Mouse (Mus musculus): ENCODE data around the gene Arrb2. TPM values are rescaled to one million over a fixed set of nuclear protein-coding genes. Genes with fewer than 3 reads are reported as not detected.

Arrb2 gene
- 79.9 TPM for polyA plus RNA-seq (2015; fragmentation: Illumina TruSeq; extraction: RNeasy Lipid Tissue Mini Kit (QIAGEN cat#74804); ENCODE audit: low read depth, low replicate concordance)

GRCm38 (mm10) chr11:70432048-70432894, at the start of gene Arrb2:
Gene Arrb2 (plus strand): TSS chr11:70432635.

GRCm38 (mm10) chr11:70409594-70410296, 22.7 kb upstream of the Arrb2 start, which contains the start of gene Pelp1:
Gene Pelp1 (minus strand): TSS chr11:70410031.

GRCm38 (mm10) chr11:70451797-70452498, 19.5 kb downstream of the Arrb2 start, which contains the start of gene Med11:
Gene Med11 (plus strand): TSS chr11:70451919.

GRCm38 (mm10) chr11:70458688-70459600, 26.5 kb downstream of the Arrb2 start, which contains the start of gene Zmynd15:
Gene Zmynd15 (plus strand): TSS chr11:70459433.

GRCm38 (mm10) chr11:70459601-70460101, 27.2 kb downstream of the Arrb2 start, which contains the start of gene Cxcl16:
Gene Cxcl16 (minus strand): TSS chr11:70459984.

Other genes with a start within 250 kb of the Arrb2 start
- 23.4 TPM for gene Slc16a11, start 219.9 kb upstream of the Arrb2 start, polyA plus RNA-seq (2015; fragmentation: Illumina TruSeq; extraction: RNeasy Lipid Tissue Mini Kit (QIAGEN cat#74804); ENCODE audit: low read depth, low replicate concordance)
- gene Slc16a13, start 211.6 kb upstream of the Arrb2 start, polyA plus RNA-seq (2015; fragmentation: Illumina TruSeq; extraction: RNeasy Lipid Tissue Mini Kit (QIAGEN cat#74804); ENCODE audit: low read depth, low replicate concordance), result 4.6 TPM
- gene Bcl6b, start 202.8 kb upstream of the Arrb2 start, polyA plus RNA-seq (2015; fragmentation: Illumina TruSeq; extraction: RNeasy Lipid Tissue Mini Kit (QIAGEN cat#74804); ENCODE audit: low read depth, low replicate concordance), result 0.76 TPM
- 55.7 TPM for gene 0610010K14Rik, start 194.7 kb upstream of the Arrb2 start, polyA plus RNA-seq (2015; fragmentation: Illumina TruSeq; extraction: RNeasy Lipid Tissue Mini Kit (QIAGEN cat#74804); ENCODE audit: low read depth, low replicate concordance)
- gene Gm21988, start 192.8 kb upstream of the Arrb2 start, polyA plus RNA-seq (2015; fragmentation: Illumina TruSeq; extraction: RNeasy Lipid Tissue Mini Kit (QIAGEN cat#74804); ENCODE audit: low read depth, low replicate concordance), result 9.0 TPM
- gene Rnasek, start 192.8 kb upstream of the Arrb2 start, polyA plus RNA-seq (2015; fragmentation: Illumina TruSeq; extraction: RNeasy Lipid Tissue Mini Kit (QIAGEN cat#74804); ENCODE audit: low read depth, low replicate concordance), result 441 TPM
- 0.36 TPM for gene Alox12, start 177.3 kb upstream of the Arrb2 start, polyA plus RNA-seq (2015; fragmentation: Illumina TruSeq; extraction: RNeasy Lipid Tissue Mini Kit (QIAGEN cat#74804); ENCODE audit: low read depth, low replicate concordance)
- gene Alox12e, start 110.0 kb upstream of the Arrb2 start, polyA plus RNA-seq (2015; fragmentation: Illumina TruSeq; extraction: RNeasy Lipid Tissue Mini Kit (QIAGEN cat#74804); ENCODE audit: low read depth, low replicate concordance), result not detected
- not detected for gene Alox15, start 80.6 kb upstream of the Arrb2 start, polyA plus RNA-seq (2015; fragmentation: Illumina TruSeq; extraction: RNeasy Lipid Tissue Mini Kit (QIAGEN cat#74804); ENCODE audit: low read depth, low replicate concordance)
- gene Pelp1, start 22.6 kb upstream of the Arrb2 start, polyA plus RNA-seq (2015; fragmentation: Illumina TruSeq; extraction: RNeasy Lipid Tissue Mini Kit (QIAGEN cat#74804); ENCODE audit: low read depth, low replicate concordance), result 20.3 TPM
- 24.0 TPM for gene Med11, start 19.3 kb downstream of the Arrb2 start, polyA plus RNA-seq (2015; fragmentation: Illumina TruSeq; extraction: RNeasy Lipid Tissue Mini Kit (QIAGEN cat#74804); ENCODE audit: low read depth, low replicate concordance)
- 0.36 TPM for gene Zmynd15, start 26.8 kb downstream of the Arrb2 start, polyA plus RNA-seq (2015; fragmentation: Illumina TruSeq; extraction: RNeasy Lipid Tissue Mini Kit (QIAGEN cat#74804); ENCODE audit: low read depth, low replicate concordance)
- gene Cxcl16, start 27.3 kb downstream of the Arrb2 start, polyA plus RNA-seq (2015; fragmentation: Illumina TruSeq; extraction: RNeasy Lipid Tissue Mini Kit (QIAGEN cat#74804); ENCODE audit: low read depth, low replicate concordance), result 2.5 TPM
- 1.5 TPM for gene Tm4sf5, start 72.6 kb downstream of the Arrb2 start, polyA plus RNA-seq (2015; fragmentation: Illumina TruSeq; extraction: RNeasy Lipid Tissue Mini Kit (QIAGEN cat#74804); ENCODE audit: low read depth, low replicate concordance)
- gene Vmo1, start 82.0 kb downstream of the Arrb2 start, polyA plus RNA-seq (2015; fragmentation: Illumina TruSeq; extraction: RNeasy Lipid Tissue Mini Kit (QIAGEN cat#74804); ENCODE audit: low read depth, low replicate concordance), result not detected
- gene Gltpd2, start 86.6 kb downstream of the Arrb2 start, polyA plus RNA-seq (2015; fragmentation: Illumina TruSeq; extraction: RNeasy Lipid Tissue Mini Kit (QIAGEN cat#74804); ENCODE audit: low read depth, low replicate concordance), result not detected
- gene Psmb6, start 92.7 kb downstream of the Arrb2 start, polyA plus RNA-seq (2015; fragmentation: Illumina TruSeq; extraction: RNeasy Lipid Tissue Mini Kit (QIAGEN cat#74804); ENCODE audit: low read depth, low replicate concordance), result 328 TPM
- gene Gm40193, start 100.3 kb downstream of the Arrb2 start, polyA plus RNA-seq (2015; fragmentation: Illumina TruSeq; extraction: RNeasy Lipid Tissue Mini Kit (QIAGEN cat#74804); ENCODE audit: low read depth, low replicate concordance), result not detected
- gene Pld2, start 107.4 kb downstream of the Arrb2 start, polyA plus RNA-seq (2015; fragmentation: Illumina TruSeq; extraction: RNeasy Lipid Tissue Mini Kit (QIAGEN cat#74804); ENCODE audit: low read depth, low replicate concordance), result 15.0 TPM
- 199 TPM for gene Mink1, start 130.2 kb downstream of the Arrb2 start, polyA plus RNA-seq (2015; fragmentation: Illumina TruSeq; extraction: RNeasy Lipid Tissue Mini Kit (QIAGEN cat#74804); ENCODE audit: low read depth, low replicate concordance)
- gene 4930544D05Rik, start 183.2 kb downstream of the Arrb2 start, polyA plus RNA-seq (2015; fragmentation: Illumina TruSeq; extraction: RNeasy Lipid Tissue Mini Kit (QIAGEN cat#74804); ENCODE audit: low read depth, low replicate concordance), result not detected
- gene Chrne, start 186.6 kb downstream of the Arrb2 start, polyA plus RNA-seq (2015; fragmentation: Illumina TruSeq; extraction: RNeasy Lipid Tissue Mini Kit (QIAGEN cat#74804); ENCODE audit: low read depth, low replicate concordance), result not detected
- not detected for gene Gp1ba, start 206.5 kb downstream of the Arrb2 start, polyA plus RNA-seq (2015; fragmentation: Illumina TruSeq; extraction: RNeasy Lipid Tissue Mini Kit (QIAGEN cat#74804); ENCODE audit: low read depth, low replicate concordance)
- gene Rnf167, start 214.6 kb downstream of the Arrb2 start, polyA plus RNA-seq (2015; fragmentation: Illumina TruSeq; extraction: RNeasy Lipid Tissue Mini Kit (QIAGEN cat#74804); ENCODE audit: low read depth, low replicate concordance), result 88.6 TPM
- gene Slc25a11, start 214.8 kb downstream of the Arrb2 start, polyA plus RNA-seq (2015; fragmentation: Illumina TruSeq; extraction: RNeasy Lipid Tissue Mini Kit (QIAGEN cat#74804); ENCODE audit: low read depth, low replicate concordance), result 157 TPM
- 242 TPM for gene Pfn1, start 222.0 kb downstream of the Arrb2 start, polyA plus RNA-seq (2015; fragmentation: Illumina TruSeq; extraction: RNeasy Lipid Tissue Mini Kit (QIAGEN cat#74804); ENCODE audit: low read depth, low replicate concordance)
- 11.5 TPM for gene Eno3, start 224.6 kb downstream of the Arrb2 start, polyA plus RNA-seq (2015; fragmentation: Illumina TruSeq; extraction: RNeasy Lipid Tissue Mini Kit (QIAGEN cat#74804); ENCODE audit: low read depth, low replicate concordance)
- gene Spag7, start 236.8 kb downstream of the Arrb2 start, polyA plus RNA-seq (2015; fragmentation: Illumina TruSeq; extraction: RNeasy Lipid Tissue Mini Kit (QIAGEN cat#74804); ENCODE audit: low read depth, low replicate concordance), result 82.8 TPM